Mouse (Mus musculus) cerebellum, adult 9-10 months (tissue): ENCODE data around the gene Wdr20.

Experiments used
- DNase-seq: peaks from one replicate; pipeline ENCODE4 v3.0.0; 2022

The Wdr20 gene

GRCm38 (mm10) chr12:110830293-110831024 is 92.7 kb downstream of the Wdr20 start:
- no peak for DNase-seq

GRCm38 (mm10) chr12:110835182-110835581 is 97.4 kb downstream of the Wdr20 start:
- DNase-seq: no peak

GRCm38 (mm10) chr12:110836729-110837128 is 99.0 kb downstream of the Wdr20 start:
- DNase-seq: no peak

GRCm38 (mm10) chr12:110837192-110837841 is 99.6 kb downstream of the Wdr20 start:
- DNase-seq: no peak

GRCm38 (mm10) chr12:110837850-110838249 is 100.1 kb downstream of the Wdr20 start:
- DNase-seq: no peak

GRCm38 (mm10) chr12:110840348-110841198 is 102.8 kb downstream of the Wdr20 start, which contains the start of gene Mok:
Gene Mok, minus strand, starts transcription at chr12:110840939.
- DNase-seq: peak; percentile 95

- no peak for DNase-seq
Observed at GRCm38 (mm10) chr12:110841731-110842493, 104.2 kb downstream of the Wdr20 start.

GRCm38 (mm10) chr12:110843194-110844048 is 105.7 kb downstream of the Wdr20 start:
- peak; percentile 88 for DNase-seq

GRCm38 (mm10) chr12:110844227-110845130 is 106.7 kb downstream of the Wdr20 start:
- DNase-seq: peak; percentile 49

- DNase-seq: peak; percentile 89
Observed at GRCm38 (mm10) chr12:110845131-110845880, 107.6 kb downstream of the Wdr20 start.

- DNase-seq: no peak
Observed at GRCm38 (mm10) chr12:110846191-110846765, 108.5 kb downstream of the Wdr20 start.

- DNase-seq: peak; percentile 87
Observed at GRCm38 (mm10) chr12:110850010-110850928, 112.5 kb downstream of the Wdr20 start, which contains the start of gene Zfp839. Gene Zfp839, plus strand, starts transcription at chr12:110850253.

GRCm38 (mm10) chr12:110850929-110851256 is 113.1 kb downstream of the Wdr20 start:
- DNase-seq: no peak

GRCm38 (mm10) chr12:110851414-110851813 is 113.7 kb downstream of the Wdr20 start:
- DNase-seq: peak; percentile 34

GRCm38 (mm10) chr12:110851923-110852322 is 114.2 kb downstream of the Wdr20 start:
- peak; percentile 14 for DNase-seq
